Mouse (Mus musculus): ENCODE measurements around the gene Dusp12. TPM values are rescaled to one million over a fixed set of nuclear protein-coding genes. Genes with fewer than 3 reads are reported as not detected.

Dusp12 gene
- polyA plus RNA-seq, 1 experiment from 2014 or later: 32.8 TPM

- Histone ChIP-seq H3K4me1 (replicated peaks; ENCODE audit: insufficient read depth, low read length) (no peaks in the 10 kb centered on the region; the same call in 1 of the 2 replicates), H3K27ac (no peak overlapping the region), H3K4me3 (replicated peaks; ENCODE audit: low read depth, low read length) (no peak overlapping the region), H3K9ac (ENCODE audit: low read depth, low read length) (no peak overlapping the region), H3K36me3 (ENCODE audit: insufficient read depth, low read length) (no peaks in the 10 kb centered on the region), H3K4me2 (ENCODE audit: low read length) (no peak overlapping the region), H3K9me3 (replicated peaks; ENCODE audit: low read length) (no peaks in the 10 kb centered on the region), H3K27me3 (ENCODE audit: insufficient read depth, low read length) (no peaks in the 10 kb centered on the region)
- no peak for DNase-seq (ENCODE audit: low spot score)
- WGBS: 63% methylated on average over 13 of the region's 13 CpGs
- ATAC-seq (replicated peaks; ENCODE audit: low FRiP score, low read depth): no peak
- no peak for TF ChIP-seq CTCF (IDR thresholded peaks at IDR 0.05; ENCODE audit: low read depth)
Measured at GRCm38 (mm10) chr1:170861671-170862434, 23.5 kb downstream of the Dusp12 start.

DNA sequence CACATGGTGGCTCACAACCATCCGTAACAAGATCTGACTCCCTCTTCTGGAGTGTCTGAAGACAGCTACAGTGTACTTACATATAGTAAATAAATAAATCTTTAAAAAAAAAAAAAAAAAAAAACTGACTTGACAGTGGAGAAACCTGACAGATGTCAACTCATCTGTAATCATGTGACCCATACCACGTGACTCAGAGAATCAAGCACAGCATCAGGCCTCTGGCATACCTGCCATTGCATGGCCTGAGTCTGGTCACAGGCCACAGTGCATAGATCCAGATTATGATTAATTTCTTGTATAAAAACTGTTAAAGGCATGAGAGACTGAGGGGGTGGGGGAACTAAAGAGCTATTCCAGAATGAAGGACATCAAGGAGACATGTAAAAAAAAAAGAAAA lies 26.5 kb downstream of the Dusp12 start:
- Histone ChIP-seq H3K27ac (no peak overlapping the region), H3K36me3 (ENCODE audit: insufficient read depth, low read length) (no peaks in the 10 kb centered on the region), H3K4me3 (replicated peaks; ENCODE audit: low read depth, low read length) (no peak overlapping the region), H3K4me1 (replicated peaks; ENCODE audit: insufficient read depth, low read length) (no peaks in the 10 kb centered on the region), H3K9me3 (replicated peaks; ENCODE audit: low read length) (no peaks in the 10 kb centered on the region), H3K27me3 (ENCODE audit: insufficient read depth, low read length) (no peaks in the 10 kb centered on the region), H3K4me2 (ENCODE audit: low read length) (no peak overlapping the region), H3K9ac (ENCODE audit: low read depth, low read length) (no peak overlapping the region)
- DNase-seq (ENCODE audit: low spot score) (no peak), ATAC-seq (replicated peaks; ENCODE audit: low FRiP score, low read depth) (no peak)
- no peak for TF ChIP-seq CTCF (IDR thresholded peaks at IDR 0.05; ENCODE audit: low read depth)
- WGBS: 90% methylated on average over 2 of the region's 2 CpGs

- Histone ChIP-seq H3K9ac (ENCODE audit: low read depth, low read length) (no peak overlapping the region), H3K4me1 (replicated peaks; ENCODE audit: insufficient read depth, low read length) (no peaks in the 10 kb centered on the region), H3K27ac (no peak overlapping the region), H3K36me3 (ENCODE audit: insufficient read depth, low read length) (no peaks in the 10 kb centered on the region), H3K9me3 (replicated peaks; ENCODE audit: low read length) (no peaks in the 10 kb centered on the region), H3K4me3 (replicated peaks; ENCODE audit: low read depth, low read length) (no peak overlapping the region), H3K4me2 (ENCODE audit: low read length) (no peak overlapping the region), H3K27me3 (ENCODE audit: insufficient read depth, low read length) (no peaks in the 10 kb centered on the region)
- no peak for DNase-seq (ENCODE audit: low spot score)
- TF ChIP-seq CTCF (IDR thresholded peaks at IDR 0.05; ENCODE audit: low read depth): no peak
- 81% methylated on average over 2 of the region's 2 CpGs for WGBS
- ATAC-seq (replicated peaks; ENCODE audit: low FRiP score, low read depth): no peak
Measured at GRCm38 (mm10) chr1:170857369-170857768, 28.0 kb downstream of the Dusp12 start.

GRCm38 (mm10) chr1:170855056-170855760 lies 30.1 kb downstream of the Dusp12 start:
- no peaks in the 10 kb centered on the region for H3K9me3 ChIP-seq (replicated peaks; ENCODE audit: low read length)
- DNase-seq (ENCODE audit: low spot score) (no peak), ATAC-seq (replicated peaks; ENCODE audit: low FRiP score, low read depth) (no peak)
- H3K4me1 ChIP-seq (replicated peaks; ENCODE audit: insufficient read depth, low read length): no peaks in the 10 kb centered on the region
- H3K4me3 ChIP-seq (replicated peaks; ENCODE audit: low read depth, low read length): no peak overlapping the region
- no peak overlapping the region for H3K9ac ChIP-seq (ENCODE audit: low read depth, low read length)
- H3K27ac ChIP-seq: no peak overlapping the region
- H3K27me3 ChIP-seq (ENCODE audit: insufficient read depth, low read length): no peaks in the 10 kb centered on the region
- H3K36me3 ChIP-seq (ENCODE audit: insufficient read depth, low read length): no peaks in the 10 kb centered on the region
- no peak for TF ChIP-seq CTCF (IDR thresholded peaks at IDR 0.05; ENCODE audit: low read depth)
- H3K4me2 ChIP-seq (ENCODE audit: low read length): no peak overlapping the region
- 85% methylated on average over 13 of the region's 13 CpGs for WGBS

DNA sequence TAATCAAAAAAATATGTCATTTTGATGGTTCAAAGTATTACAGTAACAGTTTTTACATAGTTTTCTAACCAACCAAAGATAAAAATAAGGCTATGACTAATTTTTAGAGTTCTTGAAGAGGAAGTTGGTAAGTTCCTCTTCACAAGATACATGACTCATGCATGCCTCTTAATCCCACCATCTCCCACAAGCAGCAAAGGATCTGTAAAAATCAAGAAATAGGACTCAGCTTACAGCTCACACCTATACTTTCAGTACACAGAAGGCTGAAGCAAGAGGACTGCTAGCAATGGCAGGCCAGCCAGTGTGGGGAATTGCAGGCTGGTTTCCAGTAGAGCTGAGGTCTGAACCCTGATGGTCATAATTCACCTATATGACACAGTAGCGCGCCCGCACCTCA lies 31.7 kb downstream of the Dusp12 start:
- H3K4me2 ChIP-seq (ENCODE audit: low read length): no peak overlapping the region
- H3K27me3 ChIP-seq (ENCODE audit: insufficient read depth, low read length): no peaks in the 10 kb centered on the region
- H3K4me1 ChIP-seq (replicated peaks; ENCODE audit: insufficient read depth, low read length): no peaks in the 10 kb centered on the region
- no peaks in the 10 kb centered on the region for H3K9me3 ChIP-seq (replicated peaks; ENCODE audit: low read length)
- 94% methylated on average over 3 of the region's 3 CpGs for WGBS
- no peak overlapping the region for H3K4me3 ChIP-seq (replicated peaks; ENCODE audit: low read depth, low read length)
- no peak for ATAC-seq (replicated peaks; ENCODE audit: low FRiP score, low read depth)
- no peak for TF ChIP-seq CTCF (IDR thresholded peaks at IDR 0.05; ENCODE audit: low read depth)
- H3K9ac ChIP-seq (ENCODE audit: low read depth, low read length): no peak overlapping the region
- no peak for DNase-seq (ENCODE audit: low spot score)
- H3K27ac ChIP-seq: no peak overlapping the region
- no peaks in the 10 kb centered on the region for H3K36me3 ChIP-seq (ENCODE audit: insufficient read depth, low read length)

DNA sequence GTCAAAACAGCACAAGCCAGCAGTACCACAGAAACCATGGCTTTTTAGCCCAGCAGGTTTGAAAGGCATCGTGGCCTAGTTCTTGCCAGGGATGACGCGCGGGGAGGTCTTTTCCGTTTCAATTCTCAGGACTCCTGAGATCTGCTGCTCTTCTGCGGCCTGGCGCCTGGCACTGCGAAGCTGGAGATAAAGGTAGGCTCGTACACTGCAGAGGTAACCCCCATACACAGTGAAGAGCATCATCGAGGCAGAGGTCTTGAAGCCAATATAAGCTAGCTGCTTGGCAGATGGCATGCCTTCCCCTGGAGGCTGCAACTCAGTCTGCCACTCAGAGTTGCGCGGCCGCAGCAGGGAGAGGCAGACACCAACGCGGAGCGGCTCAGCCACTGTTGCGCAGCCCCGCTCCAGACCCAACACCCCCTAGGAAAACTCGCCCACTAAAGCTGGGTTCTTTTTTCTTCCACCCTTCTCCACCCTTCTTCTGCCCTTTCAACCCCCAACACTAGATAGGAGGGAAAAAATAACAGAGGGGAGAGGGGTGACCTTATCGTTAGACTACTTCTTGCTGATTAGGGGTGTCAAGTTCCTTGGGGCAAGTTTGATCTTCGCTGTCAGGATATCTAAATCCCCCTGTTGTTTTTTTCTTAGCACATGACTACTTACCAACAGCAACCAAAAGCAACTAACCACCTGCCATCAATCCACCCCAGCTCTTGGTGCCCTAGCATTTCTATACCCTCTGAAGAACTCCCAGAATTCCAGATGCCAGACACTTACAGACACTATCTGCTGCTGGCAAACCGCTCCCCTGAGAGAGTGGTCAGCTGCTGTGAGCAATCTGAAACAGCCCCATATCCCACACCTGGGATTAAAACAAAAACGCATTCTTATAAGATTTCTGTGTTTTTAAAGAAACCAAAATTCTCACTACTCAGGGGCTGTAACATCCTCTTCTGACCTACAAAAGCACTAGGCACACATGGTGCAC lies 34.4 kb downstream of the Dusp12 start:
- Histone ChIP-seq H3K27me3 (ENCODE audit: insufficient read depth, low read length) (no peaks in the 10 kb centered on the region), H3K9ac (ENCODE audit: low read depth, low read length) (no peak overlapping the region), H3K9me3 (replicated peaks; ENCODE audit: low read length) (no peaks in the 10 kb centered on the region), H3K4me1 (replicated peaks; ENCODE audit: insufficient read depth, low read length) (no peaks in the 10 kb centered on the region), H3K4me3 (replicated peaks; ENCODE audit: low read depth, low read length) (no peak overlapping the region), H3K36me3 (ENCODE audit: insufficient read depth, low read length) (no peaks in the 10 kb centered on the region), H3K4me2 (ENCODE audit: low read length) (no peak overlapping the region), H3K27ac (no peak overlapping the region)
- 88% methylated on average over 23 of the region's 23 CpGs for WGBS
- ATAC-seq (replicated peaks; ENCODE audit: low FRiP score, low read depth) (no peak), DNase-seq (ENCODE audit: low spot score) (no peak)
- no peak for TF ChIP-seq CTCF (IDR thresholded peaks at IDR 0.05; ENCODE audit: low read depth)
